Mouse (Mus musculus): Measurements from ENCODE around the gene Ppib.

DNA sequence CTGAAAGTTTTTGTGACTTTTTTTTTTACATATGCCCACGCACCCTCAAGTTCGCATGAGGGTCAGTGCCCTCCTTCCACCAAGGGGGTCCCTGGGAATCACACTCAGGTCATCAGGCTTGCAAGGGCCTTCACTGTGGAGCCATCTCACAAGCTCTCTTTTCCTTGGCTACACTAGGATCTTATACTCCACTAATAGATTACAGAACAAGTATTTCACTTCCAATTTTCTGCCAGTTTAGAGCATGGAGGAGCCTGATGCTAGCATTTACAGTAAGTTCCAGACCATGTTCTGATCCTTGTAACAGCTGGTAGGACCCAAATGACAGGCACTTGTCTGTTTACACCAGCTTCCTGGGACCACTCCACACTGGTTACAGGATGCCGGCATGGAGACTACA, 18.1 kb downstream of the Ppib start:
- TF ChIP-seq CTCF (IDR thresholded peaks at IDR 0.05; ENCODE audit: low read depth) (no peak), EP300 (optimal IDR thresholded peaks at IDR 0.05) (no peak)

Measured in stomach, postnatal 0 days (tissue).